Mouse (Mus musculus) embryonic facial prominence, embryonic 15.5 days (tissue): ENCODE measurements around the gene Kctd20. TPM values are rescaled to one million over a fixed set of nuclear protein-coding genes. Genes with fewer than 3 reads are reported as not detected.

Experiments used
- ATAC-seq: fragments of 200-750 bp; cut with Nextera tagmentation; 2 replicates; pipeline ENCODE4 v1.8.0; 2017; ENCODE audit warnings: low read depth, moderate TSS enrichment; ENCODE audit not compliant: insufficient number of reproducible peaks, low FRiP score, low TSS enrichment
- H3K27ac ChIP-seq: fragments of 300-500 bp; sonication (generic); replicated peaks from 2 replicates; pipeline ENCODE4 v1.5.1; 2015; ENCODE audit warnings: mild to moderate bottlenecking, inconsistent platforms
- H3K27me3 ChIP-seq: fragments of 300-500 bp; sonication (generic); 2 replicates; pipeline ENCODE4 v1.6.1; 2015; ENCODE audit warnings: inconsistent platforms
- H3K36me3 ChIP-seq: fragments of 300-500 bp; sonication (generic); 2 replicates; pipeline ENCODE4 v1.6.1; 2015; ENCODE audit warnings: mild to moderate bottlenecking, inconsistent platforms
- H3K4me1 ChIP-seq: fragments of 300-500 bp; sonication (generic); 2 replicates; pipeline ENCODE4 v1.6.1; 2015; ENCODE audit warnings: inconsistent platforms
- H3K4me2 ChIP-seq: fragments of 300-500 bp; sonication (generic); replicated peaks from 2 replicates; pipeline ENCODE4 v1.6.1; 2015; ENCODE audit warnings: mild to moderate bottlenecking, inconsistent platforms
- H3K4me3 ChIP-seq: fragments of 300-500 bp; sonication (generic); replicated peaks from 2 replicates; pipeline ENCODE4 v1.5.1; 2015; ENCODE audit warnings: mild to moderate bottlenecking, inconsistent platforms
- H3K9ac ChIP-seq: fragments of 300-500 bp; sonication (generic); 2 replicates; pipeline ENCODE4 v1.6.1; 2015; ENCODE audit warnings: inconsistent platforms
- H3K9me3 ChIP-seq: fragments of 300-500 bp; sonication (generic); replicated peaks from 2 replicates; pipeline ENCODE4 v1.6.1; 2016; ENCODE audit warnings: inconsistent platforms
- WGBS: fragments of 180-500 bp; shearing (Covaris S2); methylation state at CpG from one replicate; pipeline ENCODE4 v1.1.7; 2015; 5-methylcytosine and 5-hydroxymethylcytosine counted together
- polyA plus RNA-seq: library from polyadenylated mRNA; unstranded; fragments of >200 nt; fragmentation: Nextera tagmentation; extraction: Ambion mirVana; gene quantifications from 2 replicates; pipeline ENCODE4 v1.2.1, GENCODE M21; 2015

Kctd20 gene
- polyA plus RNA-seq, 1 experiment from 2014 or later: 90.9 TPM

DNA sequence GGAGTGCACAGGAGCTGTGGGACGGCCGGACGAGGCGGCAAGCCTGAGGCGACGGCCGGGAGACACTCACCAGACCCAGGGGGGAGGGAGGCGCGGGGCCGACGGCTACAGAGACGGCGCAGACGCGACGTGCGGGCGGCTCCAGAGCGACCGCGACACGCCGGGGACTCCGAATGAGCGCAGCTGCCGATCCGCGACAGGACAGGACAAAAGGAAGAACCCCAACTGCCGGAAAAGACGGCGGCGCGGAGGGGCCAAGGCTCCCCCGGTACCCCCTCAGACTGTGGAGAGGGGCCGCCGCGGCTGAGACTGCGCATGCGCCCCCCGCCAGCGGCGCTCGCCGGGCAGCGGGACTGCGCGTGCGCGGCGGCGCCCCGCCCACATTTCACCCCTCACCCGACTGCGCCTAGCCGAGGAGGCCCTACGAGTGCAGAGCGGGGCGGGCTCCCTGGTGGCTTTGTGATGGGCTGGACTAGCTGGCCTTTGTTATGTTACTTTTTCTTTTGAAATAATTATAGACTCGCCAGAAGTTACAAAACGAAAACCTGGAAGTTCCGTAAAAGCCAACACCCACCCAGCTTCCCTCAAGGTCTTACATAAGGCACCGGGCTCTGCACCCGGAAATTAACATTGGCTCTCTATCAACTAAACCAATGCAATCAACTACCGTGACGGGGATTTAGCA, 56.0 kb downstream of the Kctd20 start, which contains the start of gene Stk38:
TSS of gene Stk38 (minus strand) at position 355 of the 685 bp plus-strand sequence.
- under 1% methylated on average over 65 of the region's 65 CpGs for WGBS
- Histone ChIP-seq H3K27ac (peak within 1 kb of the TSS; percentile 94), H3K4me3 (peak within 1 kb of the TSS; percentile 98), H3K9me3 (no peaks in the 10 kb centered on the region), H3K27me3 (no peaks in the 10 kb centered on the region), H3K4me1 (peaks cover 27% of the 10 kb centered on the region), H3K9ac (peak within 1 kb of the TSS; percentile 92), H3K4me2 (peak within 1 kb of the TSS; percentile 76), H3K36me3 (0 out of 2 replicates have a peak, but pooled peaks cover 6% of the 10 kb centered on the region)
- peak; percentile 93 for ATAC-seq

DNA sequence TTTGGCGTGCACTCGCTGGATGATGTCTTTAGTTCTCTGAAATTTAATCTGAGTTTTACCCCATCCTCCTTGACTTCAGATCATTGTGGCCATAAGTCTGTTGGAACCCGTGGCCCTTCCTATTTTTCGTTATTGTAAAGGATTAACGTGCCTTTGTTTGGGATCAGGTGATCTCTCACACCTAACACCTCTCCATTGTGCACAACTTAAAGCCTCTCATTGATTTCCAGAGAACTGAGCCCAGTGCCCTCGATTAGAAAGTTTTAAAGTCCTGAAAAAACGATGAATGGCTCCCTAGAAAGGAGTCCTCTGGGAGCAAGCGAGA, 56.5 kb downstream of the Kctd20 start:
- Histone ChIP-seq H3K9ac (0 out of 2 replicates have a peak overlapping the region, but pooled peaks have one; percentile 92), H3K36me3 (0 out of 2 replicates have a peak, but pooled peaks cover 6% of the 10 kb centered on the region), H3K4me2 (peak overlapping the region; percentile 76), H3K27me3 (no peaks in the 10 kb centered on the region), H3K4me3 (peak overlapping the region; percentile 98), H3K4me1 (peaks cover 27% of the 10 kb centered on the region), H3K27ac (peak overlapping the region; percentile 94), H3K9me3 (no peaks in the 10 kb centered on the region)
- 14% methylated on average over 8 of the region's 8 CpGs for WGBS
- no peak for ATAC-seq

DNA sequence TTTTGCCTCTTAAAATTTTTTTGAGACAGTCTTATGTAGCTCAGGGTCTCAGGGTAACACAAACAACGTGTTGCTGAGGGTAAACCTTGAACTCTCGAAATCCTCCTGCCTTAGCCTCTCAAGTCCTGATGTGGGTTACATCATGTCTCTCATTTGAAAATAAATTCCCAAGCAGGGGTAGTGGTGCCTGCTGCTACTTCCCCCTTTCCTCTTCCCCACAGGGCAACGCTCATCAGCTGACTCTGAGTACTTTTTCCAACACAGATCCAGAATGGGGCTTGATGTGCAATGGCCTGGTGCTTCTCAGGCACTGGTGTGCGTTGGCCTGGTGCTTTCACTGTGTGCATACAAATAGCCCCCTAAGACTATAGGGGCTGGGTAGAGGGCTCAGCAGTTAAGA, 57.4 kb downstream of the Kctd20 start:
- H3K36me3 ChIP-seq: 0 out of 2 replicates have a peak, but pooled peaks cover 6% of the 10 kb centered on the region
- 86% methylated on average over 4 of the region's 4 CpGs for WGBS

DNA sequence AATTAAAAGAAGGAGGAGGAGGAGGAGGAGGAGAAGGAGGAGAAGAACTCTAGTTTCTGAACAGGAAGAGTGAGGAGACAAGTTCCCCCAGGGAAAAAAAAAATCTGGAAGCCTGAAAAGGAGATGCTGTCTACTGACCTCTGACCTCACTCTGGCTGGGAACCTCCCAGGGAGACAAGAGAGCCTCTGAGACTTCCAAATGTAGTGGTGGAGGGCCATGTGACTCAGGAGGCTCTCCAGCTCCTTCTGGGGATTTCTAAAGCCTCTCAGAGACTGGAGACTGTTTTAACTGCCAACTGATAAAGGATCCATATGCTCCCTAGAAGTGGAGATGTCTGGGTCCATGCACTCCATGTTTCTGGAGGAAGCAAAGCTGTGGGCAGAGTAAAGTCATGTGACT, 62.5 kb downstream of the Kctd20 start:
- Histone ChIP-seq H3K27ac (no peak overlapping the region), H3K4me1 (0 out of 2 replicates have a peak, but pooled peaks cover 5% of the 10 kb centered on the region), H3K4me3 (no peak overlapping the region), H3K9me3 (no peaks in the 10 kb centered on the region), H3K27me3 (no peaks in the 10 kb centered on the region), H3K36me3 (no peaks in the 10 kb centered on the region), H3K9ac (no peak overlapping the region), H3K4me2 (no peak overlapping the region)
- no peak for ATAC-seq

More for the DNA sequence above, 57.4 kb downstream of the Kctd20 start:
- ATAC-seq: no peak
- no peak overlapping the region for H3K27ac ChIP-seq
- no peak overlapping the region for H3K4me3 ChIP-seq
- peaks cover 27% of the 10 kb centered on the region for H3K4me1 ChIP-seq
- no peaks in the 10 kb centered on the region for H3K27me3 ChIP-seq
- no peak overlapping the region for H3K9ac ChIP-seq
- no peaks in the 10 kb centered on the region for H3K9me3 ChIP-seq
- no peak overlapping the region for H3K4me2 ChIP-seq

DNA sequence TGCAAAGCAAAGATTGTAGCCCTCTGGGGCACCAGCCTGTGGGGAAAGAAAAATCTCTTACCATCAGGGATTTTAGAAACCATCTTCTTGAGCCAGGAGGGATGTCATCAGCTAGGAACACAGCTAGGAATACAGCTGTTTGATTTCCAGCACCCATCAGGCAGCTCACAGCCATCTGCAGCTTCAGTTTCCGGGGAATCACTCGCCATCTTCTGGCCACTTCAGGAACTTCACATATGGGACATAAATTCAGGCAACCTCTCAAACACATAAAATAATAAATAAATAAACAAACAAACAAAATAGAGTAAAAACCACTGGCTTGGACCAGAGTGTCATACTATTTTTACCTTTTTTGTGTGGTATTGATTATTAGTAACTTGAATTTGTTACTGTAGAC, 63.9 kb downstream of the Kctd20 start:
- no peaks in the 10 kb centered on the region for H3K27me3 ChIP-seq
- H3K27ac ChIP-seq: no peak overlapping the region
- no peak overlapping the region for H3K4me3 ChIP-seq
- no peak overlapping the region for H3K9ac ChIP-seq
- no peak for ATAC-seq
- 15% methylated on average over 2 of the region's 2 CpGs for WGBS
- H3K4me2 ChIP-seq: no peak overlapping the region
- no peaks in the 10 kb centered on the region for H3K9me3 ChIP-seq
- no peaks in the 10 kb centered on the region for H3K36me3 ChIP-seq
- peaks cover 10% of the 10 kb centered on the region; the same call in 1 of the 2 replicates for H3K4me1 ChIP-seq

DNA sequence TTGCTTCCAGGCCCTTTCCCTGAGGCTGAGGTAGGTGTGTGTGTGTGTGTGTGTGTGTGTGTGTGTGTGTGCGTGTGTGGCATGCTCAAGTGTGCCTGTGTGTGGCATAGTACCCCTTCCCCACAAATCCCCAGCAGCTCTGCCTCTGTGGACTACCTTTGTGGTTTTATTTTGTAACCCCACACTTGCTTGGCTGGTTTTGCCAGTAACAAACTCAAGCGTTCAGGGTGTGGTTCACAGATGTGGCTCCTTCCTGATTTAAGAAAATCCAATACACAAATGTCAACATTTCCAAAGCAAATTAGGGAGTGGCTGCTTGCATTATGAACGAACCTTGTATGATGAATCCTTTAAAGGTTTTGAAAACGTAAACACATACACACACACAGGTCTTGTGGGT, 65.0 kb downstream of the Kctd20 start:
- Histone ChIP-seq H3K27ac (peak overlapping the region; percentile 72), H3K4me2 (no peak overlapping the region), H3K4me3 (no peak overlapping the region), H3K36me3 (no peaks in the 10 kb centered on the region), H3K27me3 (no peaks in the 10 kb centered on the region), H3K9ac (no peak overlapping the region), H3K9me3 (no peaks in the 10 kb centered on the region), H3K4me1 (peaks cover 10% of the 10 kb centered on the region; the same call in 1 of the 2 replicates)
- no peak for ATAC-seq
- 49% methylated on average over 4 of the region's 4 CpGs for WGBS

DNA sequence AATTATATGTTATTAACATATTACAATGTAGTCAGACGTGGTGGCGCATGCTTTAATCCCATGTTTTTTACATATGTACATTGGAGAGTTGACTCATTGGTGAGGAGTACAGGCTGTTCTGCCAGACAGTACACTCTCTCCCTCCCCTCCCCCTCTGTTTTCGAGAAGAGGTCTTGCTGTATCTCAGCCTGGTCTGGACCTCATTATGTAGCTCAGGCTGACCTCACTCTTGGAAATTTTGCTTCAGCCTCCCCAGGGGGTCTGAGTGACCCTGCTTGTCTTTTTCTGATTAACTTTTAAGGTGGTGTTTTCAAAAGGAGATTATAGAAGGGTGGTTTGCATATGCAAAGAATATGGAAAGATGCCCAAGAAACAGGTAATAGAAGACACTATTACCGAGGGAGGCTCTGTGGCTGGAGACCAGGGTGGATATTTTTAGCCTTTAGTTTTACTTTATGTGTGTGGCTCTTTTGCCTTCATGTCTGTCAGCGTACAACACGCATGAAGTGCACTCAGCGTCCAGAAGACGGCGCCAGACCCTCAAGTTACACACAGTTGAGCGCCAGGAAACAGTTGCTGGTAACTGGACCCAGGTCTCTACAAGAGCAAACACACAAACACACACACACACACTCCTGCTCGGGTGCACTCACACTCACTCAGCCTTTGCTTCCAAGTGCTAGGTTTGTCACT, 66.7 kb downstream of the Kctd20 start:
- WGBS: 35% methylated on average over 11 of the region's 11 CpGs
- Histone ChIP-seq H3K4me1 (peaks cover 7% of the 10 kb centered on the region; the same call in 1 of the 2 replicates), H3K27ac (0 out of 2 replicates have a peak overlapping the region, but pooled peaks have one; percentile 44), H3K36me3 (no peaks in the 10 kb centered on the region), H3K9me3 (no peaks in the 10 kb centered on the region), H3K9ac (no peak overlapping the region), H3K27me3 (no peaks in the 10 kb centered on the region), H3K4me3 (no peak overlapping the region), H3K4me2 (no peak overlapping the region)
- peak; percentile 62 for ATAC-seq

Other genes with a start within 250 kb of the Kctd20 start
- gene AC170998.1, start 225.9 kb upstream of the Kctd20 start, polyA plus RNA-seq: 2.3 and 3.4 TPM in 2 replicates
- 107 and 118 TPM in 2 replicates for gene Mapk13, start 182.7 kb upstream of the Kctd20 start, polyA plus RNA-seq
- gene Brpf3, start 150.9 kb upstream of the Kctd20 start, polyA plus RNA-seq: 11.2 and 13.4 TPM in 2 replicates
- gene Pnpla1, start 93.5 kb upstream of the Kctd20 start, polyA plus RNA-seq: 6.7 and 7.9 TPM in 2 replicates
- 0.28 and 0.45 TPM in 2 replicates for gene 4930539E08Rik, start 36.6 kb upstream of the Kctd20 start, polyA plus RNA-seq
- gene Pxt1, start 8.1 kb upstream of the Kctd20 start, polyA plus RNA-seq: 0.21 TPM in 1 of 2 replicates, not detected in the other
- 111 and 122 TPM in 2 replicates for gene Stk38, start 56.0 kb downstream of the Kctd20 start, polyA plus RNA-seq
- gene Srsf3, start 80.7 kb downstream of the Kctd20 start, polyA plus RNA-seq: 485 and 487 TPM in 2 replicates
- 347 and 357 TPM in 2 replicates for gene Cdkn1a, start 139.0 kb downstream of the Kctd20 start, polyA plus RNA-seq
- 3.4 and 4.5 TPM in 2 replicates for gene Rab44, start 162.2 kb downstream of the Kctd20 start, polyA plus RNA-seq